15 mouse cellular contexts compared by ENCODE assay signal in genomic region chr14:21966276-21966675, GRCm38 (mm10). TPM values are rescaled to one million over a fixed set of nuclear protein-coding genes. Genes with fewer than 3 reads are reported as not detected.
DNase-seq lines count a peak whose midpoint lies in the region; ATAC-seq lines count a peak whose summit lies in the region.
"Had no signal": no experiment of that assay in that cellular context is flagged by ENCODE, and none has a peak within 500 bp of the region (broad histone marks: within the 10 kb centered on the region; RNA-seq: fewer than 3 reads in every experiment).

No protein-coding gene starts in this region.

- DNase-seq in 416B (ENCODE audit: low read depth) = peak; percentile 46
- DNase-seq in adrenal gland, postnatal 14 days = no peak
- no peak for DNase-seq in embryo, embryonic 10.5 days (ENCODE audit: low spot score)
- DNase-seq: adrenal gland, adult 8-10 months; adrenal gland, postnatal 36 days; cerebellum, adult 11-12 months; cerebellum, adult 2 months; cerebellum, adult 9-10 months; cerebellum, postnatal 10 days; cerebellum, postnatal 25 days; forebrain, postnatal 0 days had no signal

- peak; percentile 48; the same call in 1 of the 2 replicates for ATAC-seq in common myeloid progenitor, adult 5-6 weeks (replicated peaks; ENCODE audit: low read depth, poor library complexity, severe bottlenecking)
- ATAC-seq in megakaryocyte progenitor cell, adult 5-6 weeks (replicated peaks; ENCODE audit: poor library complexity) = peak; percentile 83
- ATAC-seq: forebrain, embryonic 13.5 days; forebrain, embryonic 15.5 days; forebrain, postnatal 0 days had no signal

RNA-seq across cellular contexts. Expression of gene Zfp503, which starts 23.1 kb away (rescaled TPM):
- total RNA-seq in common myeloid progenitor, adult 5-6 weeks (2017) = under 0.01 and 0.29 TPM in 2 replicates
- total RNA-seq in megakaryocyte progenitor cell, adult 5-6 weeks (2015) = 0.30 and 0.44 TPM in 2 replicates
- total RNA-seq in megakaryocyte progenitor cell, adult 5-6 weeks (2017) = 0.03 and 0.12 TPM in 2 replicates
- 22.3 and 24.3 TPM in 2 replicates for total RNA-seq in adrenal gland, postnatal 14 days (2021)

RNA-seq across cellular contexts. Expression of gene Lrmda, which starts 53.2 kb away (rescaled TPM):
- 13.2 and 16.1 TPM in 2 replicates for total RNA-seq in common myeloid progenitor, adult 5-6 weeks (2017)
- total RNA-seq in megakaryocyte progenitor cell, adult 5-6 weeks (2015) = 25.9 and 27.0 TPM in 2 replicates
- total RNA-seq in megakaryocyte progenitor cell, adult 5-6 weeks (2017) = 14.6 and 20.9 TPM in 2 replicates
- total RNA-seq in adrenal gland, postnatal 14 days (2021) = 3.8 and 4.2 TPM in 2 replicates
- total RNA-seq: forebrain, postnatal 0 days had no signal

Comparison
In these comparisons a context has a peak if more than half of its experiments do, and no peak if none do; other contexts are left out.
1. RNA of gene Zfp503, which starts 23.1 kb away (total RNA-seq): 22.3 to 24.3 TPM in adrenal gland, postnatal 14 days; 0.03 to 0.44 TPM in megakaryocyte progenitor cell, adult 5-6 weeks and under 0.01 to 0.29 TPM in common myeloid progenitor, adult 5-6 weeks; every median in the first group is over 10 times any median in the second.